Mouse (Mus musculus) erythroblast, embryonic 14.5 days (primary cell): ENCODE measurements around the gene Cog2.

Experiments
- GATA1 ChIP-seq: IDR thresholded peaks from 2 replicates; pipeline ENCODE4 v1.6.1; 2012; ENCODE audit warnings: low read length, inconsistent platforms, mixed read lengths
- TAL1 ChIP-seq: IDR thresholded peaks from 3 replicates; pipeline ENCODE4 v1.6.1; 2012; ENCODE audit warnings: low read length, inconsistent platforms, mixed read lengths

DNA sequence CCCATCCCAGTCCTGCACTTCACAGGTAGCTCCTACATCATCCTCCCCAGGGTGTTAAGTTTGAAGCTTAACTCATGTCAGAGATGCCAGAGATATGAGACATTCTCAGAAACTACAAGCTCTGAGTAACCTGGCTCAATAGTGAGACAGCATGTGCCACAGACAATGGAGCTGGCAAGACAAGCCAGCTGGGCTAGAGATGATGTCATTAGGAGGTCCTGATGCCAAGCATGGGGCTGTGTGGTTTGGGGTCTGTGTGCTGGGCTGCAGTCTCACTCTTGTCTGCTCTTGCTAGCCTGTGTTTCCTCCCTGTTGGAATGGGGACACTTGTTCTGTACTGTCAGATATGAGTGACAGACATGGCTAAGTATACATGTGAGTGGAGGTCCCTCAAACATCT is 14.9 kb upstream of the Cog2 start:
- TF ChIP-seq GATA1 = no peak
- TF ChIP-seq TAL1 = no peak
